Mouse (Mus musculus): ENCODE measurements around the gene Mtrf1.
"Not testable (repeated sequence)": the region's sequence is repeated elsewhere in the genome, so short reads cannot be mapped to it uniquely, and the experiment has no call there.

Gene Mtrf1

DNA sequence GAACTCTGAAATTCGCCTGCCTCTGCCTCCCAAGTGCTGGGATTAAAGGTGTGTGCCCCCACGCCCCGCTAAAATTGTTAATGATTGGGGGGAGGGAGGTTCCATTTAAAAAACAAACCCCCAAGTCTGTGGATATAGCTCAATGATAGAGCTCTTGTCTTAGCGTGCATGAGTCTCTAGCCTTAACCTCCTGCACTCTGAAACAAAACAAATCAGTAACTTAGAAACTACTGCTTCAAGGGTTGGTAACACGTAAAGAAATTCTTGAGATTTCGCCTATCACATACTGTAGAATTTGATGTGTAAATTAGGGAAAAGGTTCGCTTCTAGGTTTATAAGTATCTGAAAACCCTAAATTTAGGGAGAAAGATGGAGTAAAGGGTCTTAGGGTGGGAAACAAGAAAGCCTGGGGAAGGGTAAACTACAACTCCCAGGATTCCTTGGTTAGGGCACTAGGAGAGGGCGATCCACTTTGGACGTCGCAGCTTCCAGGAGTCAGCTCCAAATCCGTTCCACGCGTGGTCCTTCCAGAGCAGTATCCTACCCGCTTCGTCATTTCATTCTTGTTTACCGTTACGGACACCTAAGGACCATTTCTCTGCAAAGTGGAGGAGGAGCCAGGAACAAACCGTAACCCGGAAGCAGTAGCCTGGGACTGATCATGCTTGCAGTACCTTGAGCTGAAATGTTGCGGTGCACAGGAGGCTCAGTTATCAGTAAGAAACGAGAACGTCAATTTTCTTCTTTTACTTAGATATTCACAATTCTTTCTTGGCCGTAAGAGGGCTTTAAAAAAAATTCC is at the start of gene Mtrf1:
Gene Mtrf1, plus strand, starts transcription at position 452 of the 802 bp plus-strand sequence.
- peak; percentile 47 for DNase-seq (ENCODE audit: low spot score)

- DNase-seq (ENCODE audit: low spot score): no peak
These were observed 39.5 kb upstream of the Mtrf1 start for GRCm38 (mm10) chr14:79358055-79358454.

DNA sequence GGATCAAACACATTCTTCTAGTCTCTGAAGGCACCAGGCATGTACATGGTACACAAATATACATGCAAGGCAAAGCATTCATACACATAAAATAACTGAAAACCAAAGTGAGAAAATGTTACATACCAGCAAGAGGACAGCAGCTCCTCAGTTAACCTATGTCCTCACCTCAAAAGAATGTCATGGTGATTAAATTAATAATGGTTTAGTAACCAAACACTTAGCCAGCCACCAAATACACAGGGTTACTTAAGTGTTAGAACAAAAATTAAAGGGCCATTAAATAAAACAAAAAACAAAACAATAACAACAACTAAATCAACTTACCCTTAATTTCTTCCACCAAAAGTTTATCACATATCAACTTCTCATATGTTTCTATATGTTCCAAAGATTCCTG is 20.5 kb upstream of the Mtrf1 start:
- no peak for DNase-seq (ENCODE audit: low spot score)

DNA sequence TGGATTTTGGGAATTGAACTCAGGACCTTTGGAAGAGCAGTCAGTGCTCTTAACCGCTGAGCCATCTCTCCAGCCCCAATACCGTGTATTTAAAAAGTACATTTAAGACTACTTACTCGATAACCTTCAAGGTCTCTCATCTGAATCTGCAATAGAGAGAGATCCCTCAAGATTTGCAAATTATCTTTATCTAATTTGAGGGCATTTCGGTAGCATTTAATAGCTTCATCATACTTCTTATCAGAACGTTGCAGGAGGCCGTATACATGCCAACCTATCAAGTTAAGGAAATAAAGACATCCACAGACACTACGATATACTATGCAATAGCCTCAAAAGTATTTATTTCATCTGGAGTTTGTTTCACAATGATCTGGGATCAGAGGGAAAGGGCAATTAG is 14.5 kb upstream of the Mtrf1 start:
- no peak for DNase-seq (ENCODE audit: low spot score)

- DNase-seq (ENCODE audit: low spot score): no peak
These were observed 9.3 kb upstream of the Mtrf1 start for GRCm38 (mm10) chr14:79388304-79388703.

DNA sequence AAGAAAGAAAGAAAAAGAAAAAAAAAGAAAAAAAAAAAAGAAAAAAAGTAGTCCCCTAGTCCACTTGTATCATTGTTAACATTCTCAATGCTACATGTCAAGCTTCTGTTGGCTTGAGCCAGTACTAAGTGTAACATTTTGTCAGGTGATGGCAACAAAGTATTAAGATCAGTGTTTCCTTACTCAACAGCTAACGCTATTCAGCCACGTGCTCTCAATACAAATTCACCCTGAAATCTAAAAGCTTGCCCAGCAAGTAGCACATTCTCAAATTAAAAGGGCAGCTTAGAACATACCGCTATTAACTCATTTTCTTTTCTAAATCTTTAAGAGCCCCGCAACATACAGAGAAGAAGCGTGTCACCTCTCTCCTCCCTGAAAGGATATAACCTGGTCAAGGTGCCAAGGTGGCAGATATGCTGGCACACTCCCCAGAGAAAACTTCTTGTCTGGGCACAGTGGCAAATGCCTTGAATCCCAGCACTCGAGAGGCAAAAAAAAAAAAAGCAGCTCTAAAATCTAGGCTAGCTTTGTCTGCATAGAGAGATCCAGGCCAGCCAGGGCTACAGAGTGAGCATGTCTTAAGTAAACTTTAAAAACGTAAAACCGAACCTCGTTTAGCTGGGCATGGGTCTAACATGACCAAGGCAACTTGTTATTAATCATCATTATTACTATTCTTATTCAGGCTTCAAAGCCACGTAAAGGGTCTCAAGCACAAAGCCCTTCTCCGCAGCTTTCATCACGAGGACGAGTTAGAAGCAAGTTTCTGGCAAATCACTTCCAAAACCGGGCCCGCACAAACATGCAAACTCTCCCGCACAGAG is 7.9 kb upstream of the Mtrf1 start:
- no peak for DNase-seq (ENCODE audit: low spot score)

GRCm38 (mm10) chr14:79390265-79390926 is 7.2 kb upstream of the Mtrf1 start, which contains the start of gene Naa16:
Gene Naa16, minus strand, starts transcription at chr14:79390778.
- peak; percentile 96 for DNase-seq (ENCODE audit: low spot score)

DNA sequence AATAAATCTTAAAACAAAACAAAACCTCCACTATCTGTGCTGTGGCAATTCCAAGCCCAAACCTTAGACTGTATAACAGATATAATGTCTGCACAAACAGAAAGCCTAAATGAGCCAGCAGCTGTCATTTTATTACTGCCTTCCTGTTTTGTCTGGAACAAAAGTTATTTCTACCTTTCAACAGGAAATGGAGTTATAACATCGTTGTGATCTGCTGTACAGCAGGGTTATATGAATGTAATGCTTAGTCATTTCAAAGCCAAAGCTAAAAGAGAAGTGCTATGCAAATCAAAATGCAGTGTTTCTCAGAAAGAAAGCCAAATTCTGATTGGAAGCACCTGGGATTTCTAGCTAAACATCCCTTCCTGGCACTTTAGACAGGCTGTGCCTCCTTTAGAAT is 4.3 kb upstream of the Mtrf1 start:
- no peak for DNase-seq (ENCODE audit: low spot score)

- DNase-seq (ENCODE audit: low spot score): no peak
These were observed 3.0 kb upstream of the Mtrf1 start for GRCm38 (mm10) chr14:79394564-79394963.

- no peak for DNase-seq (ENCODE audit: low spot score)
These were observed 10.1 kb downstream of the Mtrf1 start for GRCm38 (mm10) chr14:79407641-79408040.

DNA sequence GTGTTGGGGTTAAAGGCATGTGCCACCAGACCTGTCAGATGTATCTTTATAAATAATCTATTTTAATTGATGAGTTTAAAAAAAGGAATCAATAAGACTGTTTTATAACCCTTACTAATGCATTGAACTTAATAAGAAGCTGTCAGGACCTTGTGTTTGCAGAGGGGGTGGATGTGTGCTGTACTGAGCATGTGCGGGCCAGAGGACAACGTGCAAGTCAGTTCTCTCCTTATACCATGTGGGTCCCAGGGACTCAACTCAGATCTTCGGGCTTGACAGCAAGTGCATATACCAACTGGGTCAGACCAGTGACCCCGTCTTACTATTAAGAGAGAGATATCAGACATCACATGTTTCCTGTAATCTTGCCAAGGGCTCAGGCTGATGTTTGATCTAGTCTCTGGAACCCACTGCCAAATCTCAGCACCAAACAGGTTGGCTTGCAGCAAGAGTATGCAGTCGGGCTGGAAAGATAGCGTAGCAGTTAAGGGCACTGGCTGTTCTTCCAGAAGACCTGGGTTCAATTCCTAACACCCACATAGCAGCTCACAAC is 11.8 kb downstream of the Mtrf1 start:
- no peak for DNase-seq (ENCODE audit: low spot score)

DNA sequence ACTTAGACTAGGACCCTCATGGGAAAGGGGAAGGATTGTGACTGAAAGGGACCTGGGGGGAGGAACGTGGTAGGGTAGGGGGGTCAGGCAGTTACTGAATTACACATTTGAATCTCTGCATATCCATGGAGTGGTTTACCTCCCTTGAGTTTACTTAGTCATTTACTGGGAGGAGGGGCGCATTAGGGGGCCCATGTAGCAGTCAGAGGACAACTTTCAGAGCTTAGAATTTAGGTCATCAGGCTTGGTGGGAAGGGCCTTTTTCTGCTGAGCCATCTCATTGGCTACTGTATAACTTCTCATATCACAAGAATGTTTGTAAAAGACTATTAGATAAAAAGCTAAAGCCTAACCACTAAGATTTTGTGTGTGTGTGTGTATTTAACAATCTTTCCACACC is 13.1 kb downstream of the Mtrf1 start:
- no peak for DNase-seq (ENCODE audit: low spot score)

DNA sequence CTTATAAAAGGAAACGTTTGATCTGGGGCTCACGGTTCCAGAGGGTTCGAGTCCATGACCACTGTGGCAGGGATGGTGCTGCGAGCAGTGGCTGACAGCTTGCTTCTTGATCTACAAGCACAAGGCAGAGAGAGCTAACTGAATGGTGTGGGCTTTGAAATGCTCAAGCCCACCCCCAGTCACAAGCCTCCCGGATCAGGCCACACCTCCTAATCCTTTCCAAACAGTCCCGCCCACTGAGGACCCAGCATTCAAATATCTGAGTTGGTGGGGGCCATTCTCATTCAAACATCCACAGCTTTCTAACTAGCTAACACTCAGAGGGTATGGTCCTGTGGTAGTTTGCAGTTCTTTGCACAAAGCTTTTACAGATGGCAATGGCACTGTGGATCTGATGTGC is 15.5 kb downstream of the Mtrf1 start:
- DNase-seq (ENCODE audit: low spot score): no peak

GRCm38 (mm10) chr14:79420083-79420685 is 22.6 kb downstream of the Mtrf1 start:
- no peak for DNase-seq (ENCODE audit: low spot score)

DNA sequence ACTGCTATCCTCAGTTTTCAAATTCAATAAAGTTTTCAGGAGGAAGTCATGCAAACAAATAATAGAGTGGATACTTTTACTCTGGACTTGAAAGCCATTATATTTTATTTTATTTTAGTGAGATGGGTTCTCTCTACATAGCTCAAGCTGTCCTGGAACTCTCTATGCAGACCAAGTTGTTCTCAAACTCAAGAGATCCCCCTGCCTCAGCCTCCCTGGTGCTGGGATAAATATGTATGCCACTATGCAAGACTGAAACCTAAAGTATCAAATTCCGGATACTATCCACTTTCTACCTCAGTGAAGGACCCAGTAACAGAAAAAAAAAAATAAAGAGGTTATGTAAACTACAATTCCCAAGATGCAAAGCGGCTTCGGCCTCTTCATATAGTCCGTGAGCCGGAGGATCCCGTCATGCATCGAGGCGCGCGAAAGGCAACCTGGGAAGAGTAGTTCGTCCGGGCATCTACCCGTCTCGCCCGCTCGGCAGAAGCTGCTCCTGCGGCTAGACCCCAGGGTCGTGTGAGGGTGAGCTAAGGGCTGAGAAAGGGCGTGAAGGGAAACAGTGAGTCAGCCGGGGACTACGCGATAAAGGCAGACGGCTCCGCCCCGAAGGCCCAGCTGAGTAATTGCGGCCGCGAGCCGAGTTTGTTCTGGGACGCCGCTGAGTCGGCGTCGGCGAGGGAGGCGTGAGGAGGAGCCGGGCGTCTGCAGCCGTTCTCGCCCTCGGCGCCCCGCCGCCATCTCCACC is 28.6 kb downstream of the Mtrf1 start, which contains the start of gene Kbtbd7:
Gene Kbtbd7, plus strand, starts transcription at position 533 of the 751 bp plus-strand sequence.
- peak; percentile 91 for DNase-seq (ENCODE audit: low spot score)

DNA sequence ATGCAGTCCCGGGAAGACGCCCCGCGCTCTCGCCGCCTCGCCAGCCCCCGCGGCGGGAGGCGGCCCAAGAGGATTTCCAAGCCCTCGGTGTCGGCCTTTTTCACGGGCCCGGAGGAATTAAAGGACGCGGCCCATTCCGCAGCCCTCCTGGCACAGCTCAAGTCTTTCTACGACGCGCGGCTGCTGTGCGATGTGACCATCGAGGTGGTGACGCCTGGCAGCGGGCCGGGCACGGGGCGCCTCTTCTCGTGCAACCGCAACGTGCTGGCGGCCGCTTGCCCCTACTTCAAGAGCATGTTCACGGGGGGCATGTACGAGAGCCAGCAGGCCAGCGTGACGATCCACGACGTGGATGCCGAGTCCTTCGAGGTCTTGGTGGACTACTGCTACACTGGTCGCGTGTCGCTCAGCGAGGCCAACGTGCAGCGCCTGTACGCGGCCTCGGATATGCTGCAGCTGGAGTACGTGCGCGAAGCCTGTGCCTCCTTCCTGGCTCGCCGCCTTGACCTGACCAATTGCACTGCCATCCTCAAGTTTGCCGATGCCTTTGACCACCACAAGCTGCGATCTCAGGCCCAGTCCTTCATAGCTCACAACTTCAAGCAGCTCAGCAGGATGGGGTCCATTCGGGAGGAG is 29.3 kb downstream of the Mtrf1 start:
- DNase-seq (ENCODE audit: low spot score): not testable (repeated sequence)

GRCm38 (mm10) chr14:79434068-79434467 is 36.5 kb downstream of the Mtrf1 start:
- no peak for DNase-seq (ENCODE audit: low spot score)

DNA sequence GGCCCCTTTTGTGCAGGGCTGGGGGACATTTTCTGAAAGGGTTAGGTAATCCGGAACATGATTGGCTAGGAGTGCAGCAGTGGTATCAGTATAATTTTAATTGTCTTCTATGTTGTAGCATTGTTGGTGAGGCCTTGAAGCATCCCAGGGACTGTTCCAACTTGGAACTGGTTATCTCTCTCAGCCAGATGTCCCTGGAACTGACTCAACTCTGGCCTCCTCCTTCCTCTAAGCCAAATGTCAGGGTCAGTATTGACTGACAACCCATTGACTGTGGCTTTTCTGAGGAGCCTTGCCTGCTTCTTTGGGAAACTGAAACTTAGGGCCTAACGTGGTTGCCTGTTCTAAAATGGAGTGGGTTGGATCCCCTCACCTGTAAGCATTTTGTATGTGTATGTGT is 43.1 kb downstream of the Mtrf1 start:
- no peak for DNase-seq (ENCODE audit: low spot score)

- no peak for DNase-seq (ENCODE audit: low spot score)
These were observed 43.9 kb downstream of the Mtrf1 start for GRCm38 (mm10) chr14:79441441-79441840.

DNA sequence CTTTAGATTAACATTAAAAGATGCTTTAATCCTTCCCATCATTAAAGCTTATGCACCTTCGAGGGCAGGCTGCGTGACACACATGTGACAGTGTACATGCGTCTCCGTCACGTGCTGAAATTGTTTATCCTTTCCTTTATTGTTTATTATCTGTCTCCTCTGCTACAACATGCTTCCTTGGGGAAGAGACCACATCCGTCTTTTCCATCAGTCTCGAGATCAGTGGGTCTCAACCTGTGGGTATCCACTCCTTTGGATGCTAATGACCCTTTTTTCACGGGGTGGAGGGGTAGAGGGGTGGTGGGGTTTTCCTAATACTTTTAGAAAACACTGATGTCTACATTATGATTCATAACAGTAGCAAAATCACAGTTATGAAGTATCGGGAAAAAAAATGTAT is 47.0 kb downstream of the Mtrf1 start:
- DNase-seq (ENCODE audit: low spot score): no peak
